12 mouse cellular contexts compared by ENCODE assay signal in the genomic region with DNA sequence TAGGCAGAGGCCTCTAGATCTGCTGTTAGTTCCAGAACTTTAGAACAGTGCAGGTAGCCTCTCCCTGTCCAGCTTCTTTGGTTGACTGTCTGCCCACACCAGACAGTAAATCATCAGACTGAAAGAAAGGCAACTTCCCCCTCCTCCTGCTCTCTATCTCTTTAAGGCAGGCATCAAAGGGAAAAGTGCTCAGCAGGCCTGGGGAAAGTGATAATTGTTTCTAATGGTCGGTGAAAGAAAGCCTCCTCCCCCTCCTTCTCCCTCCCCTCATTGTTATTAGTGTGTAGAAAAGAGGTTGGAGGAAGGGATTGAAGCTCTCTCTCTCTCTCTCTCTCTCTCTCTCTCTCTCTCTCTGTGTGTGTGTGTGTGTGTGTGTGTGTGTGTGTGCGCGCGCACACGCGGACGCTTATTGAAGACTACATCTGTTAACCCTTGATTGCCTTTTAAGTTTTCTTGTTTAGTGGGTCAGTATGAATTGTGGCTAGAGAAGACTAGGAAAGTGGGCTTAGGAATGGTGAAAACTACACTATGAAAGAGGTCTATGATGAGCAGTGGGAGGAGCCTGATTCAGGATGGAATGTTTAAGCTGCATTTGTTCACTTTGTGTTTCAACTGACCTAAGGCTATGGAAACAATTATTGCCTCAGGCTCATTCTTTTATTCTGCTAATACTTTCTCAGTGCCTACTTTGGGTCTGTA.
DNase-seq lines count a peak whose midpoint lies in the region; ATAC-seq and TF ChIP-seq lines count a peak whose summit lies in the region.
"Had no signal": no experiment of that assay in that cellular context is flagged by ENCODE, and none has a peak within 500 bp of the region (broad histone marks: within the 10 kb centered on the region; RNA-seq: fewer than 3 reads in every experiment).

No protein-coding gene starts in this region.

- peak; percentile 53; the same call in 1 of the 2 replicates for ATAC-seq in kidney, postnatal 0 days (replicated peaks; ENCODE audit: low FRiP score, low read depth)
- peak; percentile 61 for ATAC-seq in forebrain, embryonic 16.5 days
- ATAC-seq in liver, postnatal 0 days: peak; percentile 53
- no peak for ATAC-seq in megakaryocyte, adult 5-6 weeks (ENCODE audit: poor library complexity, severe bottlenecking)

- intact Hi-C loops in left cerebral cortex, postnatal 4 days (cut with DNase I): no loop called here

- no peak overlapping the region for H3K4me3 ChIP-seq in kidney, postnatal 0 days (replicated peaks; ENCODE audit: low read depth, low read length)
- no peak overlapping the region for H3K4me3 ChIP-seq in forebrain, embryonic 16.5 days (replicated peaks; ENCODE audit: low read length)
- no peak overlapping the region for H3K4me3 ChIP-seq in liver, postnatal 0 days (ENCODE audit: low read depth, low read length)
- H3K4me3 ChIP-seq: embryonic facial prominence, embryonic 13.5 days; megakaryocyte, embryonic 14.5 days had no signal

- peak; percentile 49; the same call in 1 of the 2 replicates for TF ChIP-seq EP300 in liver, postnatal 0 days (IDR thresholded peaks at IDR 0.05; ENCODE audit: low read depth)

- no peaks in the 10 kb centered on the region for H3K27me3 ChIP-seq in kidney, postnatal 0 days (ENCODE audit: insufficient read depth, low read length)
- H3K27me3 ChIP-seq in forebrain, embryonic 16.5 days (replicated peaks; ENCODE audit: control insufficient read depth, insufficient read depth, low read length): no peaks in the 10 kb centered on the region
- no peaks in the 10 kb centered on the region for H3K27me3 ChIP-seq in liver, postnatal 0 days (ENCODE audit: insufficient read depth, low read length)
- H3K27me3 ChIP-seq: embryonic facial prominence, embryonic 13.5 days; megakaryocyte, embryonic 14.5 days had no signal

- H3K4me2 ChIP-seq in kidney, postnatal 0 days (ENCODE audit: low read length): no peak overlapping the region
- H3K4me2 ChIP-seq in forebrain, embryonic 16.5 days (ENCODE audit: low read length): no peak overlapping the region
- no peak overlapping the region for H3K4me2 ChIP-seq in liver, postnatal 0 days (ENCODE audit: low read depth, low read length)
- H3K4me2 ChIP-seq: embryonic facial prominence, embryonic 13.5 days had no signal

- WGBS in kidney, postnatal 0 days: 5% methylated on average over 7 of the region's 7 CpGs
- under 1% methylated on average over 7 of the region's 7 CpGs for WGBS in forebrain, embryonic 16.5 days
- whole genome bisulfite sequencing in liver, postnatal 0 days (ENCODE audit: insufficient replicate concordance): 27% methylated on average over 7 of the region's 7 CpGs

- no peak overlapping the region for H3K9ac ChIP-seq in kidney, postnatal 0 days (ENCODE audit: low read depth, low read length)
- H3K9ac ChIP-seq in forebrain, embryonic 16.5 days (replicated peaks; ENCODE audit: low read depth, low read length): no peak overlapping the region
- H3K9ac ChIP-seq in liver, postnatal 0 days (replicated peaks): no peak overlapping the region
- H3K9ac ChIP-seq: embryonic facial prominence, embryonic 13.5 days had no signal

- no peak overlapping the region for H3K27ac ChIP-seq in kidney, postnatal 0 days
- no peak overlapping the region for H3K27ac ChIP-seq in forebrain, embryonic 16.5 days (ENCODE audit: low read length)
- H3K27ac ChIP-seq in liver, postnatal 0 days (ENCODE audit: low read depth): no peak overlapping the region
- H3K27ac ChIP-seq: embryonic facial prominence, embryonic 13.5 days had no signal

- peak; percentile 77 for DNase-seq in kidney, postnatal 0 days (ENCODE audit: low spot score)
- no peak for DNase-seq in kidney, adult 8-10 months
- no peak for DNase-seq in liver, postnatal 0 days
- DNase-seq in retina, postnatal 1 day: peak; percentile 84
- DNase-seq in left cerebral cortex, postnatal 4 days: no peak
- DNase-seq in cerebellum, adult 9-10 months: no peak
- DNase-seq: adrenal gland, postnatal 14 days; layer of hippocampus, adult 9-11 months had no signal

- H3K36me3 ChIP-seq in kidney, postnatal 0 days (ENCODE audit: insufficient read depth, low read length): no peaks in the 10 kb centered on the region
- no peaks in the 10 kb centered on the region for H3K36me3 ChIP-seq in forebrain, embryonic 16.5 days (ENCODE audit: control insufficient read depth, insufficient read depth)
- no peaks in the 10 kb centered on the region for H3K36me3 ChIP-seq in liver, postnatal 0 days (replicated peaks; ENCODE audit: insufficient read depth, low read length)
- H3K36me3 ChIP-seq: embryonic facial prominence, embryonic 13.5 days had no signal

- H3K4me1 ChIP-seq in kidney, postnatal 0 days (replicated peaks; ENCODE audit: insufficient read depth, low read length): no peaks in the 10 kb centered on the region
- peaks cover 13% of the 10 kb centered on the region for H3K4me1 ChIP-seq in forebrain, embryonic 16.5 days (replicated peaks; ENCODE audit: control insufficient read depth, insufficient read depth, low read length)
- H3K4me1 ChIP-seq in liver, postnatal 0 days (ENCODE audit: insufficient read depth): no peaks in the 10 kb centered on the region
- H3K4me1 ChIP-seq: megakaryocyte, embryonic 14.5 days had no signal

- H3K9me3 ChIP-seq in kidney, postnatal 0 days (replicated peaks; ENCODE audit: low read length): no peaks in the 10 kb centered on the region
- no peaks in the 10 kb centered on the region for H3K9me3 ChIP-seq in forebrain, embryonic 16.5 days (ENCODE audit: control insufficient read depth, low read length)
- H3K9me3 ChIP-seq in liver, postnatal 0 days (ENCODE audit: low read length): no peaks in the 10 kb centered on the region
- H3K9me3 ChIP-seq: embryonic facial prominence, embryonic 13.5 days; megakaryocyte, embryonic 14.5 days had no signal

- no peak for TF ChIP-seq CTCF in kidney, postnatal 0 days (IDR thresholded peaks at IDR 0.05; ENCODE audit: low read depth)
- no peak for TF ChIP-seq CTCF in liver, postnatal 0 days (IDR thresholded peaks at IDR 0.05; ENCODE audit: low read depth)

Comparison
In these comparisons a context has a peak if more than half of its experiments do, and no peak if none do; other contexts are left out.
1. DNase-seq: peak in kidney, postnatal 0 days (single experiment) and retina, postnatal 1 day (single experiment); none in kidney, adult 8-10 months (0 of 2), liver, postnatal 0 days (single experiment), left cerebral cortex, postnatal 4 days (single experiment) and cerebellum, adult 9-10 months (single experiment).